Mouse (Mus musculus): ENCODE measurements at regions not wholly inside any gene's neighbourhood (a gene's known extent, or its start where the extent isn't known, plus 50 kb on each side); places are given as distances from the start of the nearest gene placed in this dataset.

DNA sequence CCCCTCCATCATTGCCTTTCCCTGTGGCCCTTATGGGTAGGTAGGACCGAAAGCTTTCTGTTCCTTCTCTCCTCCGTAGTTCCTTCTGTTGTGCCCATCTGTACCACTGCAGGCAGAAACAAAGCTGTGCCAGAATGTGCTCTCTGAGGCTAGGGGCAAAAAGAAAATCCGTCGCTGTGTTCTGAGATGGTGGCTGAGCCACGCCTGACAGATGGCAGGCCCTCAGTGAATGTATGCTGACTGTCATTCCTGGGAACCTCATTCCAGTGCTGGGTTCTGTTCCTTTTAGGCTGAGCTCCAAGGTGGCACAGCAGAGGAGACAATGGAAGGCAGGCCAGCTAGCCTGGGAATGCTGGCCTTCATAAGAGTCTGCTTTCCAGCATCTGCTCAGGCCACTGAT is 54.0 kb upstream of the Boc start:
- no peak for DNase-seq (ENCODE audit: extremely low read depth, low read depth, low spot score)
- Histone ChIP-seq H3K36me3 (ENCODE audit: control insufficient read depth, insufficient read depth, low read length) (no peaks in the 10 kb centered on the region), H3K27ac (replicated peaks; ENCODE audit: insufficient read depth, low read depth, low read length) (no peak overlapping the region), H3K79me2 (ENCODE audit: control insufficient read depth, insufficient read depth, low read length) (no peaks in the 10 kb centered on the region), H3K4me3 (ENCODE audit: insufficient read depth, low read depth, low read length) (no peak overlapping the region), H3K9ac (ENCODE audit: low read depth, low read length) (no peak overlapping the region), H3K4me1 (ENCODE audit: control insufficient read depth, insufficient read depth, low read length) (no peaks in the 10 kb centered on the region), H3K27me3 (ENCODE audit: control insufficient read depth, insufficient read depth, low read length) (no peaks in the 10 kb centered on the region; the same call in 1 of the 2 replicates)
- no peak for TF ChIP-seq CTCF (IDR thresholded peaks at IDR 0.05; ENCODE audit: low read depth, low read length)
- no peak for TF ChIP-seq POLR2A (IDR thresholded peaks at IDR 0.05; ENCODE audit: extremely low read depth, insufficient read depth, low read length)
- 80% methylated on average over 5 of the region's 5 CpGs for WGBS

DNA sequence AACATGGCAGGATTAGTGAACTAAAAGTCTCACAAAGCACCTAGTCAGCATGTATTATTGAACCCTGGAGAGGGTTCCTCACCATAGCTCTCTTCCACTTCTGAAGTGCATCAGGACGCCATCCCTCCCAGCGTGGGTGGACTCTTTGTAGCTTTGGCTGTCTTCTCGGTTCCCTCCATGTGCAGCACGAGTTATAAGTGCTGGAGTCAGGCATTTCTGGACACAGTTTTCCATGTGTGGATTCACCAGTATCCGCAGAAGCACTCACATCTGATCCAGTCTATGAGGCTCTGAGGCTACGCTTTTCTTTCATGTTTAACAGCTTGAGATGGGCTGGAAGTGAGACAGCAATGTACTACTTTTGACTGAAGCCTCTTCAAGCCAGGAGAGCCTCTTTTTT is 52.8 kb upstream of the Boc start:
- whole genome bisulfite sequencing, result 80% methylated on average over 6 of the region's 6 CpGs

GRCm38 (mm10) chr16:44608586-44608985 is 49.9 kb upstream of the Boc start:
- Histone ChIP-seq H3K4me1 (ENCODE audit: control insufficient read depth, insufficient read depth, low read length) (no peaks in the 10 kb centered on the region), H3K4me3 (ENCODE audit: insufficient read depth, low read depth, low read length) (no peak overlapping the region), H3K27me3 (ENCODE audit: control insufficient read depth, insufficient read depth, low read length) (no peaks in the 10 kb centered on the region; the same call in 1 of the 2 replicates), H3K27ac (replicated peaks; ENCODE audit: insufficient read depth, low read depth, low read length) (no peak overlapping the region), H3K9ac (ENCODE audit: low read depth, low read length) (no peak overlapping the region), H3K79me2 (ENCODE audit: control insufficient read depth, insufficient read depth, low read length) (no peaks in the 10 kb centered on the region), H3K36me3 (ENCODE audit: control insufficient read depth, insufficient read depth, low read length) (no peaks in the 10 kb centered on the region)
- TF ChIP-seq POLR2A (IDR thresholded peaks at IDR 0.05; ENCODE audit: extremely low read depth, insufficient read depth, low read length) (no peak), CTCF (IDR thresholded peaks at IDR 0.05; ENCODE audit: low read depth, low read length) (no peak)
- WGBS, result 92% methylated on average over 1 of the region's 1 CpGs
- DNase-seq (ENCODE audit: extremely low read depth, low read depth, low spot score), result no peak

More for the DNA sequence above, 52.8 kb upstream of the Boc start:
- no peaks in the 10 kb centered on the region for H3K79me2 ChIP-seq (ENCODE audit: control insufficient read depth, insufficient read depth, low read length)
- H3K36me3 ChIP-seq (ENCODE audit: control insufficient read depth, insufficient read depth, low read length), result no peaks in the 10 kb centered on the region
- H3K9ac ChIP-seq (ENCODE audit: low read depth, low read length), result no peak overlapping the region
- no peak for TF ChIP-seq POLR2A (IDR thresholded peaks at IDR 0.05; ENCODE audit: extremely low read depth, insufficient read depth, low read length)
- TF ChIP-seq CTCF (IDR thresholded peaks at IDR 0.05; ENCODE audit: low read depth, low read length), result no peak
- no peak overlapping the region for H3K4me3 ChIP-seq (ENCODE audit: insufficient read depth, low read depth, low read length)
- no peak overlapping the region for H3K27ac ChIP-seq (replicated peaks; ENCODE audit: insufficient read depth, low read depth, low read length)
- no peaks in the 10 kb centered on the region; the same call in 1 of the 2 replicates for H3K27me3 ChIP-seq (ENCODE audit: control insufficient read depth, insufficient read depth, low read length)
- no peak for DNase-seq (ENCODE audit: extremely low read depth, low read depth, low spot score)
- no peaks in the 10 kb centered on the region for H3K4me1 ChIP-seq (ENCODE audit: control insufficient read depth, insufficient read depth, low read length)
